Mouse (Mus musculus) thymus, postnatal 0 days (tissue): ENCODE measurements around the gene Kir3dl2. TPM values are rescaled to one million over a fixed set of nuclear protein-coding genes. Genes with fewer than 3 reads are reported as not detected.
"Not testable (repeated sequence)": the region's sequence is repeated elsewhere in the genome, so short reads cannot be mapped to it uniquely, and the experiment has no call there.

ENCODE experiments used
- DNase-seq: peaks from one replicate; pipeline ENCODE4 v3.0.0-alpha.2; 2015; ENCODE audit warnings: low spot score
- polyA plus RNA-seq: library from polyadenylated mRNA; unstranded; fragments of >200 nt; fragmentation: Nextera tagmentation; extraction: Ambion mirVana; gene quantifications from 2 replicates; pipeline ENCODE4 v1.2.1, GENCODE M21; 2015

Gene Kir3dl2
- polyA plus RNA-seq, result 0.19 TPM in 1 of 2 replicates, not detected in the other

GRCm38 (mm10) chrX:136543956-136544355 is at the start of gene Kir3dl2:
TSS of gene Kir3dl2 (minus strand) at chrX:136544056.
- not testable (repeated sequence) for DNase-seq

- no peak for DNase-seq
Measured at GRCm38 (mm10) chrX:136590897-136591257, 47.0 kb upstream of the Kir3dl2 start.

- no peak for DNase-seq
Measured at GRCm38 (mm10) chrX:136590199-136590896, 46.5 kb upstream of the Kir3dl2 start, which contains the start of gene Tceal3. TSS of gene Tceal3 (plus strand) at chrX:136590842.

- DNase-seq, result no peak
Measured at GRCm38 (mm10) chrX:136584617-136585016, 40.8 kb upstream of the Kir3dl2 start.

DNA sequence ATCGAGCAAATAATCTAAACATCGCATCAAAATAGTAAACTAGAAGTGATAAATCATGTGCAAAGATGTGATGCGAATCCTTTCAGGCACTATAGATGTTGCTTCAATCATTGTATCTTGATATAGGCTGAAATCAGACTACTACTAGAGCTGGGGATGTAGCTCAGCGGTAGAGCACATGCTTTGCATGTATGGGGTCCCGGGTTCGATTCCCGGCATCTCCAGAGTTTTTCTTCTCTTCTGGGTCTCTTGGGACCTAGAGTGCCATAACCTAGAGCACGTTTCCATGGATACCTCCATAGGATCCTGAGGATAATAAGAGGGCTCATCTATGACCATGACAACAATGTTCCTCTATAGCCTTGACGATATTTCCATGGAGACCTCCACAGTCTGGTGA is 25.2 kb upstream of the Kir3dl2 start:
- DNase-seq, result not testable (repeated sequence)

GRCm38 (mm10) chrX:136517699-136518098 is 26.2 kb downstream of the Kir3dl2 start, which contains the start of gene Kir3dl1:
TSS of gene Kir3dl1 (plus strand) at chrX:136517999.
- not testable (repeated sequence) for DNase-seq

Other genes with a start within 250 kb of the Kir3dl2 start
- gene Kir3dl1, start 26.1 kb downstream of the Kir3dl2 start, polyA plus RNA-seq, result 0.39 and 0.71 TPM in 2 replicates
- 0.20 and 0.33 TPM in 2 replicates for gene Tceal3, start 46.8 kb upstream of the Kir3dl2 start, polyA plus RNA-seq
- gene Tceal1, start 163.9 kb upstream of the Kir3dl2 start, polyA plus RNA-seq, result 0.66 and 0.73 TPM in 2 replicates
- gene Morf4l2, start 199.6 kb upstream of the Kir3dl2 start, polyA plus RNA-seq, result 243 and 259 TPM in 2 replicates
- gene Glra4, start 236.1 kb upstream of the Kir3dl2 start, polyA plus RNA-seq, result not detected in 2 replicates